Mouse (Mus musculus) skeletal muscle tissue, adult 2 months (tissue): ENCODE results near the gene Gba2.

Experiments used
- DNase-seq: peaks from one replicate; pipeline ENCODE4 v3.0.0-alpha.2; 2012; ENCODE audit warnings: low read depth, low spot score

Gene Gba2

GRCm38 (mm10) chr4:43581381-43581780, 2.7 kb upstream of the Gba2 start:
- no peak for DNase-seq

- no peak for DNase-seq
Observed at GRCm38 (mm10) chr4:43580721-43581120, 2.0 kb upstream of the Gba2 start.

- no peak for DNase-seq
Observed at GRCm38 (mm10) chr4:43579731-43580130, 1.1 kb upstream of the Gba2 start.

- DNase-seq = no peak
Observed at GRCm38 (mm10) chr4:43579256-43579655, 583 bp upstream of the Gba2 start.

GRCm38 (mm10) chr4:43577237-43577881, 1.3 kb downstream of the Gba2 start:
- DNase-seq = no peak

GRCm38 (mm10) chr4:43575356-43575755, 3.3 kb downstream of the Gba2 start:
- DNase-seq = no peak

- no peak for DNase-seq
Observed at GRCm38 (mm10) chr4:43573561-43573960, 5.1 kb downstream of the Gba2 start.

- DNase-seq = no peak
Observed at GRCm38 (mm10) chr4:43571395-43572045, 7.2 kb downstream of the Gba2 start.

- DNase-seq = no peak
Observed at GRCm38 (mm10) chr4:43567140-43567539, 11.5 kb downstream of the Gba2 start.

- peak; percentile 36 for DNase-seq
Observed at GRCm38 (mm10) chr4:43564231-43564630, 14.4 kb downstream of the Gba2 start.

GRCm38 (mm10) chr4:43563601-43563875, 15.1 kb downstream of the Gba2 start:
- no peak for DNase-seq

- DNase-seq = no peak
Observed at GRCm38 (mm10) chr4:43562769-43563600, 15.7 kb downstream of the Gba2 start.

- DNase-seq = peak; percentile 91
Observed at GRCm38 (mm10) chr4:43561997-43562768, 16.5 kb downstream of the Gba2 start, which contains the start of the genes Creb3 and Tln1. TSS of gene Creb3 (plus strand) at chr4:43562332. TSS of gene Tln1 (minus strand) at chr4:43562691.

- DNase-seq = no peak
Observed at GRCm38 (mm10) chr4:43561436-43561996, 17.2 kb downstream of the Gba2 start.

GRCm38 (mm10) chr4:43560976-43561375, 17.7 kb downstream of the Gba2 start:
- no peak for DNase-seq

GRCm38 (mm10) chr4:43560243-43560611, 18.4 kb downstream of the Gba2 start:
- peak; percentile 60 for DNase-seq

- no peak for DNase-seq
Observed at GRCm38 (mm10) chr4:43559519-43560242, 19.0 kb downstream of the Gba2 start.

GRCm38 (mm10) chr4:43558631-43559356, 19.9 kb downstream of the Gba2 start:
- no peak for DNase-seq

- no peak for DNase-seq
Observed at GRCm38 (mm10) chr4:43558028-43558630, 20.5 kb downstream of the Gba2 start.

- no peak for DNase-seq
Observed at GRCm38 (mm10) chr4:43555926-43556325, 22.7 kb downstream of the Gba2 start.
